Mouse (Mus musculus): Measurements from ENCODE around the gene Yes1. TPM values are rescaled to one million over a fixed set of nuclear protein-coding genes. Genes with fewer than 3 reads are reported as not detected.
A peak's percentile ranks its signal among the peaks of the same experiment; 100 is the strongest.
"Not testable (repeated sequence)": the region's sequence is repeated elsewhere in the genome, so short reads cannot be mapped to it uniquely, and the experiment has no call there.

The Yes1 gene
- polyA plus RNA-seq, 1 experiment from 2014 or later, result 5.4 TPM

- DNase-seq; H3K9ac ChIP-seq; H3K36me3 ChIP-seq; H3K9me3 ChIP-seq (replicated peaks); H3K4me2 ChIP-seq; H3K27me3 ChIP-seq; H3K27ac ChIP-seq; H3K4me3 ChIP-seq (replicated peaks): not testable (repeated sequence)
- ATAC-seq (ENCODE audit: low read depth), result peak; percentile 49; the same call in 1 of the 2 replicates
- peaks cover 10% of the 10 kb centered on the region for H3K4me1 ChIP-seq (replicated peaks)
- 59% methylated on average over 3 of the region's 3 CpGs for WGBS (ENCODE audit: insufficient replicate concordance)
Observed at GRCm38 (mm10) chr5:32725397-32725796, 114.4 kb downstream of the Yes1 start.

DNA sequence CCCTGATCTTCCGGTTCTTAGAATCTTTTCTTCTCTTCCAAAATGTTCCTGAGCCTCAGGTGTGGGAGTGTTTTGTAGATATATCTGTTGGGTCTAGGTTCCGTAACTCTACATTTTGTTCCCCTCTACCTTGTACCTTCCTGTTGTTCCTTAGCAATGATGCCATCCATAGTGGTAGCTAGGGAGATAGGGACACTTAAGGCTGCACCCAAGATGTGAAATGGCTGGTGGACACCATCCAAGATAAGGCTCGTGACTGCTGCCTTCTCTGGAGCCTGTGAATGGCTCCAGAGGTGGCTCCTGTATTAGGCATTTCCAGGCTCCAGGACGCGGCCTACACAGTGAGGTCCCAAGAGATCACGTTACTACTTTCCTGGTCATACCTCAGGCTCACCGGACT is 117.3 kb downstream of the Yes1 start:
- ATAC-seq (ENCODE audit: low read depth), result no peak

DNA sequence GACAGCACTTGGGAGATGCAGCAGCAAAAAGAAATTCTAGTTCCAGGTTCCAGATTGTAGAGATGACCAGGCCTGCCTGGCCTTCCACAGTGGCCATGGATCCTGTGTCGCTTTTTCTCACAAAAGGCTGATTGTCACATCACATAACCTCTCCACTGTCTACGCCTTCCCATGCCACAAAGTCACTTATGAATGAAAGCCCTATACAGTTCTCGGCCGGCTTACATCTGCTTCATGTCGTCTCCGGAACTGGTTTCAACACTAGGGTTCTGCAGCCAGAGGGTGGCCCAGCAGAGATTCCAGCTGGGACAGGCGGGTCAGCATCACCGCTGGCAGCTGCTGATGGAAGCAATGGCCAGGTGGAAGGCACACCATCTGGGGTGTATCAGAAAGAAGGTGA is 117.9 kb downstream of the Yes1 start:
- peaks cover 6% of the 10 kb centered on the region for H3K36me3 ChIP-seq
- DNase-seq (no peak), ATAC-seq (ENCODE audit: low read depth) (no peak)
- no peaks in the 10 kb centered on the region for H3K27me3 ChIP-seq
- peaks cover 4% of the 10 kb centered on the region for H3K4me1 ChIP-seq (replicated peaks)
- H3K4me2 ChIP-seq, result no peak overlapping the region
- WGBS (ENCODE audit: insufficient replicate concordance), result 79% methylated on average over 8 of the region's 8 CpGs
- H3K9me3 ChIP-seq (replicated peaks), result no peaks in the 10 kb centered on the region
- no peak overlapping the region for H3K4me3 ChIP-seq (replicated peaks)
- H3K27ac ChIP-seq, result no peak overlapping the region
- no peak overlapping the region for H3K9ac ChIP-seq

More for the DNA sequence above, 117.3 kb downstream of the Yes1 start:
- no peak overlapping the region for H3K9ac ChIP-seq
- H3K27me3 ChIP-seq, result no peaks in the 10 kb centered on the region
- DNase-seq, result no peak
- peaks cover 8% of the 10 kb centered on the region for H3K4me1 ChIP-seq (replicated peaks)
- no peak overlapping the region for H3K4me3 ChIP-seq (replicated peaks)
- no peaks in the 10 kb centered on the region for H3K9me3 ChIP-seq (replicated peaks)
- peaks cover under 1% of the 10 kb centered on the region; the same call in 1 of the 2 replicates for H3K36me3 ChIP-seq
- no peak overlapping the region for H3K4me2 ChIP-seq
- 70% methylated on average over 7 of the region's 7 CpGs for WGBS (ENCODE audit: insufficient replicate concordance)
- H3K27ac ChIP-seq, result no peak overlapping the region

GRCm38 (mm10) chr5:32733892-32734291 is 122.9 kb downstream of the Yes1 start:
- H3K4me1 ChIP-seq (replicated peaks); H3K4me3 ChIP-seq (replicated peaks); H3K27ac ChIP-seq; H3K4me2 ChIP-seq; DNase-seq; H3K9ac ChIP-seq; ATAC-seq (ENCODE audit: low read depth); H3K9me3 ChIP-seq (replicated peaks); H3K27me3 ChIP-seq: not testable (repeated sequence)
- peaks cover 45% of the 10 kb centered on the region for H3K36me3 ChIP-seq
- WGBS (ENCODE audit: insufficient replicate concordance), result 87% methylated on average over 6 of the region's 6 CpGs

DNA sequence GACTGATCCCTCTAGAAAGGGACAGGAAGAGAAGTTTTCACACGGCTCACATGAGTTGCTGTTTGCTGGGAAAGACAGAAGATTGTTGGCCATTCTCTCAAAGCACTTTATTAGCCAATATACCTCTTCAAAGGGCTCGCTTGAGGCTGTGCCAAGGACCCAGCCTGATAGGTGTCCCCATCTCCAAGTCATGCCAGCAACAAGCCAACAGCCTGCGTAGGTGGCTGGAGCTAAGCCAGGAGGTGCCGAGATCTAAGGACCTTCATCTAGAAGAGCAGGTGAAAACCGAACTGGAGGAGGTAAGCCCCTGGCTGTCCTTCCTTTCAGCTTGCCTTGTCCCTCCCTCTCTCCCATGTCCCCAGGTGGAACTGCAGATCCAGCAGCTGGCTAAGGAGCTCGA is 124.8 kb downstream of the Yes1 start:
- Histone ChIP-seq H3K36me3 (peaks cover 48% of the 10 kb centered on the region), H3K27ac (no peak overlapping the region), H3K4me3 (replicated peaks) (no peak overlapping the region), H3K4me2 (no peak overlapping the region), H3K9ac (no peak overlapping the region), H3K9me3 (replicated peaks) (no peaks in the 10 kb centered on the region), H3K27me3 (no peaks in the 10 kb centered on the region), H3K4me1 (replicated peaks) (peaks cover under 1% of the 10 kb centered on the region; the same call in 1 of the 2 replicates)
- ATAC-seq (ENCODE audit: low read depth), result no peak
- WGBS (ENCODE audit: insufficient replicate concordance), result 80% methylated on average over 6 of the region's 6 CpGs
- DNase-seq, result no peak

Other genes starting within 250 kb of the Yes1 start
- gene Ppp1cb, start 152.3 kb upstream of the Yes1 start, polyA plus RNA-seq (2015; fragmentation: Nextera tagmentation; extraction: Ambion mirVana), result 117 and 158 TPM in 2 replicates
- 35.2 and 37.9 TPM in 2 replicates for gene Pisd, start 174.5 kb downstream of the Yes1 start, polyA plus RNA-seq (2015; fragmentation: Nextera tagmentation; extraction: Ambion mirVana)
- not detected in 2 replicates for gene Gm20671, start 215.9 kb downstream of the Yes1 start, polyA plus RNA-seq (2015; fragmentation: Nextera tagmentation; extraction: Ambion mirVana)
- gene Prr14l, start 243.1 kb downstream of the Yes1 start, polyA plus RNA-seq (2015; fragmentation: Nextera tagmentation; extraction: Ambion mirVana), result 7.7 and 8.6 TPM in 2 replicates